Mouse (Mus musculus): ENCODE results near the gene Tagln. TPM values are rescaled to one million over a fixed set of nuclear protein-coding genes. Genes with fewer than 3 reads are reported as not detected.
A peak's percentile ranks its signal among the peaks of the same experiment; 100 is the strongest.

Tagln gene
- polyA plus RNA-seq, 1 experiment from 2014 or later: 10.3 TPM

DNA sequence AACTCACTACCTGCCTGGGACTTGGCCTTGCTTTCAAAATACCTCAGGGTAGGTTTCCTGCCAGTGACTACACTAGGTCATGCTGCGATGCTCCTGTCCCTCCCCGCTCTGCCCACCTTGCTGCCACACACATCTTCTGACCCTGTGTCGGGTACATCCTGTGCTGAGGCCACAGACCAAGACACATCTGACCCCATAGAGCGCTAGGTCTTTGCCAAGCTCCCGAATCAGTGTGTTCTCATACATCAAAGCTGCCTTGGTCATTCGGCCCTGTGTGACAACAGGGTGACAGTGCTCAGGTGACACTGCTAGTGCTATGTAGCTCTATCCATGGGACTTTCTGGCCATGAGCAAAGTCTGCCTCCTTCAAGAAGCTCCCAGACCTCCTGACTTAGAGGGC is 3.9 kb upstream of the Tagln start:
- ATAC-seq (ENCODE audit: low FRiP score): no peak
- Histone ChIP-seq H3K4me2 (replicated peaks) (no peak overlapping the region), H3K27me3 (ENCODE audit: control insufficient read depth, insufficient read depth, low read length) (no peaks in the 10 kb centered on the region), H3K9ac (no peak overlapping the region), H3K4me3 (replicated peaks; ENCODE audit: low read length) (no peak overlapping the region), H3K4me1 (replicated peaks; ENCODE audit: control insufficient read depth, insufficient read depth, low read length) (no peaks in the 10 kb centered on the region), H3K36me3 (replicated peaks; ENCODE audit: control insufficient read depth, insufficient read depth) (peaks cover 65% of the 10 kb centered on the region), H3K27ac (no peak overlapping the region), H3K9me3 (ENCODE audit: control insufficient read depth, low read length) (no peaks in the 10 kb centered on the region)
- WGBS: 93% methylated on average over 6 of the region's 6 CpGs
- DNase-seq (ENCODE audit: low spot score): no peak

DNA sequence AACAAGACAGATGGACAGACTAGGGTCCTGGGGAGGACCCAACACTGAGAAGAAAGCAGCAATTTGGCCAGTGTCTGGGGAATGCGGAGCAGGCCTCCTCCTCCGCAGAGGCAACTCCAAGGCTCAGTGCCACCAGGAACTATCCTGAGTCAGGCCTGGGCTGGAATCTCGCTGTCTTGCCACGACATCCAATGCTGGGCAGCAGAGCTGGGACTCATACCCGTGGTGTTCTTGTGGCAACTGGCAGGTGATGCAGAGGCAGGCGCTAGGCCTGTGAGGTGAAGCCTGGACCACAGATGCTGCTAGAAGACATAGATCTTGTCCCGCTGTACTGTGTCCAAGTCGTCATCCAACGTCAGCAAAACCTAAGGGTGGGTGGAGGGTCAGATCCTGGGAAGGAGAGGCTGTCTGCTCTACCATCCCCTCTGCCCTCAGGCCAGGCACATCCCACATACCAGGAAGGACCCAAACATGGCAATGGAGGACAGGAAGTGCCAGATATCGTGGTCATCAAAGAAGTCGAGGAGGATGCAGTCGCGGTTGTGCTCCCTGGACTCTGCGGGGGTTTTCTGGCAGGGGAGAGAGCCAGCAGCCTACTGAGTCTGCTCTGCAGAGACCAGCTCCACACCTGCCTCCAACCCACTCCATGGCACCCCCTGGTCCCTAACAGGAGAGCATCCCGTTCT is 3.2 kb upstream of the Tagln start:
- H3K4me1 ChIP-seq (replicated peaks; ENCODE audit: control insufficient read depth, insufficient read depth, low read length): no peaks in the 10 kb centered on the region
- DNase-seq (ENCODE audit: low spot score): no peak
- no peaks in the 10 kb centered on the region for H3K27me3 ChIP-seq (ENCODE audit: control insufficient read depth, insufficient read depth, low read length)
- no peaks in the 10 kb centered on the region for H3K9me3 ChIP-seq (ENCODE audit: control insufficient read depth, low read length)
- H3K4me3 ChIP-seq (replicated peaks; ENCODE audit: low read length): no peak overlapping the region
- 92% methylated on average over 15 of the region's 15 CpGs for WGBS
- no peak overlapping the region for H3K27ac ChIP-seq
- no peak overlapping the region for H3K9ac ChIP-seq
- H3K4me2 ChIP-seq (replicated peaks): no peak overlapping the region
- ATAC-seq (ENCODE audit: low FRiP score): no peak
- H3K36me3 ChIP-seq (replicated peaks; ENCODE audit: control insufficient read depth, insufficient read depth): peaks cover 58% of the 10 kb centered on the region

DNA sequence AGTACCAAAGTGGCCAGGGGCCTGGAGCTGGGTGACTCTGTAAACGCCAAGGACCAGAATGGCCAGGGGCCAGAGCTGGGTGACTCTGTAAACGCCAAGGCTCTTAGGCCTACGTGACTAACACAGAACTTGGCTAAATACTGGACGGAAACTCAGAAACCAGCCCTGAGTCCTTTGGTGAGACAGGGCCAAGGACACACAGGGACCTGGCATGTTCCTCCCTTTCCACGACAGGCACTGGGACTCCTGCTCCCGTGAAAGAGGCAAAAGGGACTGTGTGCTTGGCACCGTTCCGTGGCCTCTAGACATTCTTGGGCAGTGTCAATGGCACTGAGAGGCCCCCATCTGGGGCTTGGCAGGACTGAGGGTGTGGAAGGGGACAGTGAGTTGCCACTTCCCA is 2.2 kb upstream of the Tagln start:
- no peak overlapping the region for H3K4me2 ChIP-seq (replicated peaks)
- H3K4me3 ChIP-seq (replicated peaks; ENCODE audit: low read length): no peak overlapping the region
- no peak for ATAC-seq (ENCODE audit: low FRiP score)
- WGBS: 93% methylated on average over 8 of the region's 8 CpGs
- H3K9ac ChIP-seq: no peak overlapping the region
- no peak overlapping the region for H3K27ac ChIP-seq
- H3K4me1 ChIP-seq (replicated peaks; ENCODE audit: control insufficient read depth, insufficient read depth, low read length): no peaks in the 10 kb centered on the region
- DNase-seq (ENCODE audit: low spot score): no peak
- peaks cover 48% of the 10 kb centered on the region for H3K36me3 ChIP-seq (replicated peaks; ENCODE audit: control insufficient read depth, insufficient read depth)
- H3K9me3 ChIP-seq (ENCODE audit: control insufficient read depth, low read length): no peaks in the 10 kb centered on the region
- no peaks in the 10 kb centered on the region for H3K27me3 ChIP-seq (ENCODE audit: control insufficient read depth, insufficient read depth, low read length)

DNA sequence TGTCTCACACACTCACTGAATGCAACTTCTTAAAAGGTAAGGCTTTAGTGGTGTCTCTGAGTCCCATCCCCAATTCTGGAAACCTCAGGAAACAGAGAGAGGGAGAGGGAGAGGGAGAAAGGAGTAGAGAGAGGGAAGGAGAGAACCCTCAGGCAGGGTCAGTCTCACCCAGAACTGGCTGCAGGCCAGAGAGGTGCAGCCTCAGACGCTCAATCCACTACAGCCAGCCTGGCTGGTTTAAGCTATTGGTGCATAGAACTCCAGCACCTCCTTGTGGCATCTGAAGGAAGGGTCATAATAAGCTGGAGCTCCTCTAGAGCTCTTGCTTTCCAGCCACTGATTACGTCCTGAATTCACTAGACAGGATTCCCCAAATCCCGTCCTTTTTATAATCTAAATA is 1.0 kb upstream of the Tagln start:
- H3K4me1 ChIP-seq (replicated peaks; ENCODE audit: control insufficient read depth, insufficient read depth, low read length): no peaks in the 10 kb centered on the region
- H3K27ac ChIP-seq: no peak overlapping the region
- no peak overlapping the region for H3K4me3 ChIP-seq (replicated peaks; ENCODE audit: low read length)
- no peak overlapping the region for H3K9ac ChIP-seq
- no peaks in the 10 kb centered on the region for H3K9me3 ChIP-seq (ENCODE audit: control insufficient read depth, low read length)
- peaks cover 36% of the 10 kb centered on the region for H3K36me3 ChIP-seq (replicated peaks; ENCODE audit: control insufficient read depth, insufficient read depth)
- DNase-seq (ENCODE audit: low spot score) (peak; percentile 70), ATAC-seq (ENCODE audit: low FRiP score) (peak; percentile 59; the same call in 1 of the 2 replicates)
- H3K27me3 ChIP-seq (ENCODE audit: control insufficient read depth, insufficient read depth, low read length): no peaks in the 10 kb centered on the region
- H3K4me2 ChIP-seq (replicated peaks): no peak overlapping the region
- WGBS: 17% methylated on average over 3 of the region's 3 CpGs

DNA sequence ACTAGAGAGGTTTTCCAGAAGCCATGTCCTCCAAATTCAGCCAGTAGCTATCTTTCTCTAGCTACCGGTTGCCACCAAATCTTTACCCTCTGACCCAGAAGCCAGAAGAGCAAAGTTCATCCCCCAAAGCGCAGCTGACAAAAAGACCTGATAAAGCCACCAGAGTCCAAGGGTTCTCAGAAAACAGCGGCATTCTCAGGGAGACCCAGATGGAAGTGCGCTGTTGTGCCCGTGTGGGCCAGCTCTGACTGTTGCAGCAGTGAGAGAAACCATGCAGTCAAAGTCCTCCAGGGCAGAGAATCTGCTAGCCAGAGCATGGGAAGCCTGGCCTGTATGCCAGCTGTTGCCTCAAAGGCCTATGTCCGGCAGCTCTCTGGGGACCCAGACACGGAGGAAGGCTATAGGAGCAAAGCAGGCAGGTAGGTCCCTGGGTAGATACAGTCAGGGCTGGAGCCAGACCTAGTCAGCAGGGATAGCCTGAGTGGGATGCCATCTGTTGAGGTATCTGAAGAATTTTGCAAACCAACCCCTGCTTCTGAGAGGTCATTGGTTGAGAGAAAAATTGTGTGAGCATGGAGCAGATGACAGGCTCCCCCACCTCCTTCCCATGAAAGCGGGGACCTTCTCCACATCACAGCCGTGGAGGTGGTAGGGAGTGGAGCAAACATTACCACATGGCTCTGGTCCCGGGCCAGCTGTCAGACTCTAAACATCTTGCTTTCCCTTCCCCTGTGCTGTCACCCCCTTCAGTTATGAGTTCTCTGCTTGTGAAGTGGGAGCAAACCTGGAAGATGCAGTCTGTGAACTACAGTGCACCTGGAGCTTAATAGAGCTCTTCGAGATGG is 3.1 kb downstream of the Tagln start:
- DNase-seq (ENCODE audit: low spot score) (no peak), ATAC-seq (ENCODE audit: low FRiP score) (no peak)
- H3K9ac ChIP-seq: no peak overlapping the region
- no peaks in the 10 kb centered on the region for H3K27me3 ChIP-seq (ENCODE audit: control insufficient read depth, insufficient read depth, low read length)
- no peak overlapping the region for H3K4me2 ChIP-seq (replicated peaks)
- no peak overlapping the region for H3K4me3 ChIP-seq (replicated peaks; ENCODE audit: low read length)
- H3K27ac ChIP-seq: no peak overlapping the region
- H3K9me3 ChIP-seq (ENCODE audit: control insufficient read depth, low read length): no peaks in the 10 kb centered on the region
- no peaks in the 10 kb centered on the region for H3K4me1 ChIP-seq (replicated peaks; ENCODE audit: control insufficient read depth, insufficient read depth, low read length)
- H3K36me3 ChIP-seq (replicated peaks; ENCODE audit: control insufficient read depth, insufficient read depth): peaks cover 38% of the 10 kb centered on the region
- 76% methylated on average over 11 of the region's 11 CpGs for WGBS

DNA sequence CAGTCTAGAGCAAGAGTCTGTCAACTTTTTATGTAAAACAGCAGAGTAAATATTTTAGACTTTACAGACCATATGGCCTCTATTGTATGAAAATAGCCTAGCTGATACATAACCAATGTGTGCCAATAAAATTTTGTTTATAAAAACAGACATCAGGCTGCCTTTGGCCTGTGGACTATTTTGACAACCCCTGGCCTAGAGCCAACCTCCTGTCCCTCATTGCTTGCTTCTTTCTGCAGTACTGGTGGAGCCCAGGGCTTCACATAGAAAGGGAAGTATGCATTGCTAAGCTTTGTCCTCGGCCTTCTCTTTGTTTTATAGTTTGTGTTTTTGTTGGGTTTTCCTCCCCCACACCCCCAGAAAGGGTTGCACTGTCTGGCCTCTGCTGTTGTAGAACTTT is 3.9 kb downstream of the Tagln start:
- H3K4me2 ChIP-seq (replicated peaks): no peak overlapping the region
- H3K27ac ChIP-seq: no peak overlapping the region
- no peaks in the 10 kb centered on the region for H3K4me1 ChIP-seq (replicated peaks; ENCODE audit: control insufficient read depth, insufficient read depth, low read length)
- no peak overlapping the region for H3K4me3 ChIP-seq (replicated peaks; ENCODE audit: low read length)
- no peak overlapping the region for H3K9ac ChIP-seq
- ATAC-seq (ENCODE audit: low FRiP score) (no peak), DNase-seq (ENCODE audit: low spot score) (no peak)
- peaks cover 45% of the 10 kb centered on the region for H3K36me3 ChIP-seq (replicated peaks; ENCODE audit: control insufficient read depth, insufficient read depth)
- no peaks in the 10 kb centered on the region for H3K27me3 ChIP-seq (ENCODE audit: control insufficient read depth, insufficient read depth, low read length)
- no peaks in the 10 kb centered on the region for H3K9me3 ChIP-seq (ENCODE audit: control insufficient read depth, low read length)
- 58% methylated on average over 1 of the region's 1 CpGs for WGBS

DNA sequence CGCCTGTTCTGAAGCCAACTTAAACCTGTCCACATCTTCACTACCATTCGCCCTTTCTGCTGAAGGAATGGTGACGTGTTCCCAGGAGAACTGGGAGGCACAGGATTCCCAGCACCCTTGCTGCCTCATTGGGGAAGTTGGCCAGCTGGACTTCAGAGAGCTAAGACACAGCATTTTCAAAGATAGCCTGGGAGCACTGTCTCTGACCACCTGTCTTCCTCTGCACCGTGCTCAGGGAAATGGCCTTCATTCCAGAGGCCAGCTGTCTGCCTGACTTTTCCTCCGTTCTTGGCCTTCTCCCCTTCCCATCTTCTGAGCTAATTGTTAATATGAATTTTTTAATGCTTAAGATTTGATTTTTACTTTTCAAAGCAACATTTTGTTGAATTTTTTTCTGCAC is 6.6 kb downstream of the Tagln start:
- Histone ChIP-seq H3K27ac (no peak overlapping the region), H3K4me2 (replicated peaks) (no peak overlapping the region), H3K9me3 (ENCODE audit: control insufficient read depth, low read length) (no peaks in the 10 kb centered on the region), H3K36me3 (replicated peaks; ENCODE audit: control insufficient read depth, insufficient read depth) (peaks cover 67% of the 10 kb centered on the region), H3K9ac (no peak overlapping the region), H3K4me1 (replicated peaks; ENCODE audit: control insufficient read depth, insufficient read depth, low read length) (no peaks in the 10 kb centered on the region), H3K27me3 (ENCODE audit: control insufficient read depth, insufficient read depth, low read length) (no peaks in the 10 kb centered on the region), H3K4me3 (replicated peaks; ENCODE audit: low read length) (no peak overlapping the region)
- ATAC-seq (ENCODE audit: low FRiP score) (no peak), DNase-seq (ENCODE audit: low spot score) (no peak)
- 92% methylated on average over 5 of the region's 5 CpGs for WGBS

DNA sequence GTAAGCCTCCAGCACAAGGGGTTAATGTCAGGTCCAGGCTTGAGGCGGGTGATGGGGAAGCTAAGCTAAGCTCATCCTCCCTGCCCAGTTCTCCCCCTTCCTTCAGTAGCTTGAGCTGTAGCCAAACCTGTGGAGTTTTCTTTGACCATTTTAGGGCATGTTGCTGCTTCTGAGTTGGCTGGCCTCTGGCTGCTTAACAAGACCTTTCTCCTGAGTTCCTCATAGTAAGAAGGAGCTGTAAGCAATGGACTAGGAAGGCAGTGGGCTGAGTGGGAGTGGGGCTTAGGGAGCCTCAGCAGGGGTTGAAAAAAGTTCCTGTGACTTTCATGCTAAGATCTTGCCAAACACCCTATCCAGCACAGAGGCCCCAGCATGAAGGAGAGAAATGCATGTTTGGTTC is 16.0 kb downstream of the Tagln start:
- H3K4me1 ChIP-seq (replicated peaks; ENCODE audit: control insufficient read depth, insufficient read depth, low read length): peaks cover 8% of the 10 kb centered on the region; the same call in 1 of the 2 replicates
- no peak overlapping the region for H3K4me2 ChIP-seq (replicated peaks)
- H3K9ac ChIP-seq: no peak overlapping the region
- H3K4me3 ChIP-seq (replicated peaks; ENCODE audit: low read length): no peak overlapping the region
- ATAC-seq (ENCODE audit: low FRiP score) (no peak), DNase-seq (ENCODE audit: low spot score) (no peak)
- no peak overlapping the region for H3K27ac ChIP-seq
- H3K36me3 ChIP-seq (replicated peaks; ENCODE audit: control insufficient read depth, insufficient read depth): peaks cover 91% of the 10 kb centered on the region
- H3K27me3 ChIP-seq (ENCODE audit: control insufficient read depth, insufficient read depth, low read length): no peaks in the 10 kb centered on the region
- WGBS: 72% methylated on average over 1 of the region's 1 CpGs
- no peaks in the 10 kb centered on the region for H3K9me3 ChIP-seq (ENCODE audit: control insufficient read depth, low read length)

DNA sequence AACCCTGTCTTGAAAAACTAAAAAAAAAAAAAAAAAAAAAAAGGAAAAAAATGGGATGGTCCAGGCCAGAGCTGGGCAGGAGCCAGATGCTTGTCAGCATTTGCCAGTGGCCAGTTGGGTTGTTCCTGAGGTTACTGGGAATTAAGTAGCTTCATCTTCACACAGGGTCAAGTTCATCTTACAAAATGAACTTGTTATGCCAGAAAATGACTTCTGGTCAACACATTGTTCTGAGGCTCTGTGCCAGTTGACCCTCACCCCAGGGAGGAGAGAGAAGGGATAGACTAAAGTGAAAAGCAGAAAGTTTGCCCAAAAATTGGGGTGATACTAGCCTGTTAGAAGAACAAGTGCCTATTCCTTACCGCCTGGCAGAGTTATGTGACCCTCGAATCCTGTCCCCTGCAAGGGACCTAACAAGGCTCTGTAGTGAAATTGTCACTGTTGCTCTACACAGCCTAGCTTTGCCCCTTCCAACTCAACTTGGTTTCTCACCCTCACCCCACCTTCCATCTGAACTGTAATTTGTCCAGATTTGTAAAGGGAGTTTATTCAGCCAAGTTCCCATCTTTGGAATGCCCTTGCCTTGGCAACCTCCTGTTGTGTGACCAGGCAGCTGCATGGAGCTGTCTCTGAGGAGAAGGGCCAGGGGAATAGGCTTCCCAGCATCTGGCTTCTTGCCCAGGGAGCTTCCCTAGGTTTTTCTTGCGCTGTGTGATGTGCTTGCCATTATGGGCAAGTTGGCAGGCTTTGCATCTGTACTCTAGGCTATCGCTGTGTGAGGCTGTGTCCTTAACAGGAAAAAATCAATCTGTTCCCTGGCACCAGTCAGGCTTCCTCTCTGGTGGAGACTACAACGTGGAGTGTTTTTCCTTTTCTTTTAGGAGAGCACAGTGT is 18.6 kb downstream of the Tagln start:
- Histone ChIP-seq H3K9me3 (ENCODE audit: control insufficient read depth, low read length) (no peaks in the 10 kb centered on the region), H3K4me2 (replicated peaks) (no peak overlapping the region), H3K9ac (no peak overlapping the region), H3K27ac (0 out of 2 replicates have a peak overlapping the region, but pooled peaks have one; percentile 43), H3K36me3 (replicated peaks; ENCODE audit: control insufficient read depth, insufficient read depth) (peaks cover 95% of the 10 kb centered on the region), H3K4me3 (replicated peaks; ENCODE audit: low read length) (no peak overlapping the region), H3K27me3 (ENCODE audit: control insufficient read depth, insufficient read depth, low read length) (no peaks in the 10 kb centered on the region), H3K4me1 (replicated peaks; ENCODE audit: control insufficient read depth, insufficient read depth, low read length) (peaks cover 8% of the 10 kb centered on the region; the same call in 1 of the 2 replicates)
- 73% methylated on average over 5 of the region's 5 CpGs for WGBS
- DNase-seq (ENCODE audit: low spot score) (peak; percentile 74), ATAC-seq (ENCODE audit: low FRiP score) (peak; percentile 86; the same call in 1 of the 2 replicates)
